Mouse (Mus musculus) spleen, postnatal 36 days (tissue): ENCODE measurements around the gene Lmtk3.
A peak's percentile ranks its signal among the peaks of the same experiment; 100 is the strongest.

Experiments used
- DNase-seq, 2 experiments: peaks; one replicate each; pipeline ENCODE4 v3.0.0; 2022; ENCODE audit warnings: low spot score in 2 of 2, mixed read lengths in 1 of 2

Lmtk3 gene

GRCm38 (mm10) chr7:45784524-45785372 is 1.2 kb downstream of the Lmtk3 start, which contains the start of gene Sult2b1:
Gene Sult2b1 (minus strand): TSS chr7:45784669.
- no peak for DNase-seq

GRCm38 (mm10) chr7:45785388-45786135 is 2.0 kb downstream of the Lmtk3 start:
- no peak for DNase-seq

- DNase-seq, result no peak
Observed at GRCm38 (mm10) chr7:45786136-45786578, 2.6 kb downstream of the Lmtk3 start.

- no peak for DNase-seq
Observed at GRCm38 (mm10) chr7:45786661-45787413, 3.3 kb downstream of the Lmtk3 start.

- DNase-seq, result no peak
Observed at GRCm38 (mm10) chr7:45787642-45788041, 4.1 kb downstream of the Lmtk3 start.

- DNase-seq, result no peak
Observed at GRCm38 (mm10) chr7:45790721-45791120, 7.2 kb downstream of the Lmtk3 start.

- DNase-seq, result no peak
Observed at GRCm38 (mm10) chr7:45791756-45792490, 8.4 kb downstream of the Lmtk3 start.

GRCm38 (mm10) chr7:45793240-45793639 is 9.7 kb downstream of the Lmtk3 start:
- no peak for DNase-seq

- DNase-seq, result no peak
Observed at GRCm38 (mm10) chr7:45793969-45794585, 10.5 kb downstream of the Lmtk3 start.

- DNase-seq, result no peak
Observed at GRCm38 (mm10) chr7:45794971-45795370, 11.4 kb downstream of the Lmtk3 start.

- peak in 1 of 2 experiments; percentile 38 for DNase-seq
Observed at GRCm38 (mm10) chr7:45796950-45797349, 13.4 kb downstream of the Lmtk3 start.

- DNase-seq, result no peak
Observed at GRCm38 (mm10) chr7:45797661-45798510, 14.3 kb downstream of the Lmtk3 start.

GRCm38 (mm10) chr7:45798511-45798836 is 14.9 kb downstream of the Lmtk3 start:
- peak; percentile 32 to 33 for DNase-seq

- peak in 1 of 2 experiments; percentile 27 for DNase-seq
Observed at GRCm38 (mm10) chr7:45798931-45799330, 15.4 kb downstream of the Lmtk3 start.

- DNase-seq, result no peak
Observed at GRCm38 (mm10) chr7:45800001-45800400, 16.5 kb downstream of the Lmtk3 start.

- peak; percentile 46 to 57 for DNase-seq
Observed at GRCm38 (mm10) chr7:45800546-45801204, 17.1 kb downstream of the Lmtk3 start.

- DNase-seq, result peak; percentile 84 to 85
Observed at GRCm38 (mm10) chr7:45801348-45801747, 17.8 kb downstream of the Lmtk3 start.

- DNase-seq, result no peak
Observed at GRCm38 (mm10) chr7:45802551-45802950, 19.0 kb downstream of the Lmtk3 start.

GRCm38 (mm10) chr7:45805941-45806340 is 22.4 kb downstream of the Lmtk3 start:
- no peak for DNase-seq
